Mouse (Mus musculus) cerebellum, postnatal 36 days (tissue): ENCODE data around the gene Gm21852.
"Not testable (repeated sequence)": the region's sequence is repeated elsewhere in the genome, so short reads cannot be mapped to it uniquely, and the experiment has no call there.

Source experiments
- DNase-seq, 2 experiments: peaks; one replicate each; pipeline ENCODE4 v3.0.0; 2021 to 2022; ENCODE audit warnings: mixed read lengths in 2 of 2

Gm21852 gene

GRCm38 (mm10) chrY:40651896-40652295, at the start of gene Gm21852:
Gene Gm21852, minus strand, starts transcription at chrY:40651996.
- DNase-seq, result not testable (repeated sequence)
